Mouse (Mus musculus) small intestine, adult 2 months (tissue): ENCODE results near the gene Znhit3.

Source experiments
- CTCF ChIP-seq: fragments of 200-500 bp; IDR thresholded peaks from 2 replicates; pipeline ENCODE4 v1.5.1; 2012; ENCODE audit warnings: low read depth, mild to moderate bottlenecking, control low read depth, inconsistent platforms, low read length, moderate library complexity, mixed read lengths; ENCODE audit not compliant: insufficient replicate concordance, insufficient read length; ENCODE audit errors: extremely low read depth
- POLR2A ChIP-seq: fragments of 200-500 bp; IDR thresholded peaks from 2 replicates; pipeline ENCODE4 v1.6.1; 2012; ENCODE audit warnings: low read depth, mild to moderate bottlenecking, control low read depth, inconsistent platforms, low read length, moderate library complexity

GRCm38 (mm10) chr11:84962536-84962935 is 46.4 kb upstream of the Znhit3 start:
- TF ChIP-seq CTCF (no peak), POLR2A (no peak)
